Comparison of ENCODE assay signal across 8 mouse cellular contexts in the genomic region with DNA sequence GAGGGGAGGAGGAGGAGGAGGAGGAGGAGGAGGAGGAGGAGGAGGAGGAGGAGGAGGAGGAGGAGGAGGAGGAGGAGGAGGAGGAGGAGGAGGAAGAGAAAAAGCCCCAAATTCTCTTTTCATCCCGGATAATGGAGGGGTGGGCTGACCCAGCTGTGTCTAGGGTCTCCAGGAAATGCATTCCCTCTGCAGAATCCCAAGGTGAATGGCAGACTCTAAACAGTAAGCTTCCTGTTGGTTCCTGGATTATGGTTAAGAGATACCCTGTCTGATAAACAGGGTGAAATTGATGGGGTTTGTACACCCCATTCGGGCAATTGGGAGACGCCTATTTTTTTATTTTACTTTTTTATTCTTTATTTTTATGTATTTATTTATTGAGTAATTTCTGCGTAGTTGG. TPM values are rescaled to one million over a fixed set of nuclear protein-coding genes. Genes with fewer than 3 reads are reported as not detected.
DNase-seq lines count a peak whose midpoint lies in the region; ATAC-seq and TF ChIP-seq lines count a peak whose summit lies in the region.

No protein-coding gene starts in this region.

- no peaks in the 10 kb centered on the region for H3K4me1 ChIP-seq in ES-Bruce4 (ENCODE audit: control insufficient read depth, insufficient read depth, low read length)
- H3K4me1 ChIP-seq in forebrain, embryonic 13.5 days = no peaks in the 10 kb centered on the region
- 0 out of 2 replicates have a peak, but pooled peaks cover 3% of the 10 kb centered on the region for H3K4me1 ChIP-seq in liver, embryonic 12.5 days

- no peak for TF ChIP-seq POLR2A in ES-Bruce4 (IDR thresholded peaks at IDR 0.05; ENCODE audit: insufficient read depth, low read length)

- no peak for TF ChIP-seq CTCF in ES-Bruce4 (IDR thresholded peaks at IDR 0.05; ENCODE audit: low read depth, low read length)

- no peaks in the 10 kb centered on the region for H3K27me3 ChIP-seq in ES-Bruce4 (ENCODE audit: control insufficient read depth, insufficient read depth, low read length, poor library complexity, severe bottlenecking)
- H3K27me3 ChIP-seq in forebrain, embryonic 13.5 days = no peaks in the 10 kb centered on the region
- H3K27me3 ChIP-seq in liver, embryonic 12.5 days (replicated peaks) = no peaks in the 10 kb centered on the region

- H3K4me3 ChIP-seq in ES-Bruce4 (ENCODE audit: low read depth, low read length) = no peak overlapping the region; the same call in 1 of the 2 replicates
- H3K4me3 ChIP-seq in forebrain, embryonic 13.5 days = no peak overlapping the region
- peak overlapping the region; percentile 70 for H3K4me3 ChIP-seq in liver, embryonic 12.5 days

- WGBS in forebrain, embryonic 13.5 days = 74% methylated on average over 4 of the region's 4 CpGs
- 69% methylated on average over 4 of the region's 4 CpGs for WGBS in liver, embryonic 12.5 days (ENCODE audit: insufficient replicate concordance)

- peak; percentile 3 to 13 for DNase-seq in cerebellum, postnatal 14 days
- no peak for DNase-seq in cerebellum, adult 11 months
- no peak for DNase-seq in spleen, adult 12 weeks (ENCODE audit: low spot score)
- no peak for DNase-seq in kidney, adult 9 months
- DNase-seq in heart, postnatal 4 days = no peak

- no peak overlapping the region for H3K27ac ChIP-seq in ES-Bruce4 (ENCODE audit: insufficient read depth, low read length)
- H3K27ac ChIP-seq in forebrain, embryonic 13.5 days = no peak overlapping the region
- H3K27ac ChIP-seq in liver, embryonic 12.5 days = no peak overlapping the region

- no peak for TF ChIP-seq EP300 in ES-Bruce4 (IDR thresholded peaks at IDR 0.05; ENCODE audit: insufficient read depth, low read depth, low read length)

- H3K36me3 ChIP-seq in ES-Bruce4 (ENCODE audit: control insufficient read depth, insufficient read depth, low read length, poor library complexity, severe bottlenecking) = no peaks in the 10 kb centered on the region
- H3K36me3 ChIP-seq in forebrain, embryonic 13.5 days (ENCODE audit: poor library complexity, severe bottlenecking) = no peaks in the 10 kb centered on the region
- no peaks in the 10 kb centered on the region for H3K36me3 ChIP-seq in liver, embryonic 12.5 days

- H3K9ac ChIP-seq in ES-Bruce4 (ENCODE audit: low read depth, poor library complexity, severe bottlenecking) = peak overlapping the region; percentile 65
- no peak overlapping the region for H3K9ac ChIP-seq in forebrain, embryonic 13.5 days
- no peak overlapping the region; the same call in 1 of the 2 replicates for H3K9ac ChIP-seq in liver, embryonic 12.5 days

- H3K9me3 ChIP-seq in ES-Bruce4 (replicated peaks; ENCODE audit: control insufficient read depth, insufficient read depth, low read length, poor library complexity, severe bottlenecking) = no peaks in the 10 kb centered on the region
- H3K9me3 ChIP-seq in forebrain, embryonic 13.5 days (replicated peaks) = no peaks in the 10 kb centered on the region
- H3K9me3 ChIP-seq in liver, embryonic 12.5 days (replicated peaks) = no peaks in the 10 kb centered on the region

- peak overlapping the region; percentile 22; the same call in 1 of the 2 replicates for H3K4me2 ChIP-seq in forebrain, embryonic 13.5 days
- H3K4me2 ChIP-seq in liver, embryonic 12.5 days = peak overlapping the region; percentile 65

- no peak for ATAC-seq in forebrain, embryonic 13.5 days
- no peak for ATAC-seq in liver, embryonic 12.5 days

RNA-seq across cellular contexts. Expression of a gene that starts 1.0 kb away (rescaled TPM):
- 13.9 TPM in 2 replicates for polyA plus RNA-seq in ES-Bruce4 (2011; ENCODE audit: insufficient read depth, insufficient read length, low read depth, missing spikeins)
- polyA plus RNA-seq in forebrain, embryonic 13.5 days (2015; fragmentation: Nextera tagmentation; extraction: Ambion mirVana) = 8.8 and 10.0 TPM in 2 replicates
- 6.2 and 6.7 TPM in 2 replicates for polyA plus RNA-seq in liver, embryonic 12.5 days (2016; fragmentation: Nextera tagmentation; extraction: Ambion mirVana)
- total RNA-seq in heart, postnatal 4 days (2021) = 1 to 10 TPM; 8.2 to 8.6 TPM

RNA-seq across cellular contexts. Expression of a gene that starts 54.4 kb away (rescaled TPM):
- 0.22 and 0.33 TPM in 2 replicates for polyA plus RNA-seq in ES-Bruce4 (2011; ENCODE audit: insufficient read depth, insufficient read length, low read depth, missing spikeins)
- polyA plus RNA-seq in forebrain, embryonic 13.5 days (2015; fragmentation: Nextera tagmentation; extraction: Ambion mirVana) = 0.16 and 0.23 TPM in 2 replicates
- polyA plus RNA-seq in liver, embryonic 12.5 days (2016; fragmentation: Nextera tagmentation; extraction: Ambion mirVana) = 0.07 and 0.08 TPM in 2 replicates
- total RNA-seq in heart, postnatal 4 days (2021) = under 1 TPM; 0.07 to 0.09 TPM

Comparison
In these comparisons a context has a peak if more than half of its experiments do, and no peak if none do; other contexts are left out.
1. DNase-seq: peak in cerebellum, postnatal 14 days (2 of 2); none in cerebellum, adult 11 months (single experiment), spleen, adult 12 weeks (single experiment), kidney, adult 9 months (single experiment) and heart, postnatal 4 days (single experiment).